Mouse (Mus musculus) CD8-positive naive resting alpha-beta T cell, adult 2 months (primary cell): ENCODE results near the gene Dbf4.

Source experiments
- DNase-seq, 2 experiments: peaks; one replicate each; pipeline ENCODE4 v3.0.0; 2022; ENCODE audit warnings: low read depth in 2 of 2, low spot score in 2 of 2

The Dbf4 gene

GRCm38 (mm10) chr5:8422157-8422931, at the start of gene Dbf4, which contains the start of gene Slc25a40:
Dbf4 (minus strand) TSS chr5:8422716.
Slc25a40 (plus strand) TSS chr5:8422850.
- peak; percentile 91 to 92 for DNase-seq

GRCm38 (mm10) chr5:8456561-8456960, 34.0 kb upstream of the Dbf4 start:
- DNase-seq = no peak

GRCm38 (mm10) chr5:8455565-8455964, 33.0 kb upstream of the Dbf4 start:
- no peak for DNase-seq

- no peak for DNase-seq
Observed at GRCm38 (mm10) chr5:8439095-8439494, 16.6 kb upstream of the Dbf4 start.

- DNase-seq = no peak
Observed at GRCm38 (mm10) chr5:8437481-8438156, 15.1 kb upstream of the Dbf4 start.

- peak; percentile 32 to 37 for DNase-seq
Observed at GRCm38 (mm10) chr5:8425899-8426298, 3.4 kb upstream of the Dbf4 start.

- DNase-seq = peak in 1 of 2 experiments; percentile 39
Observed at GRCm38 (mm10) chr5:8424116-8424515, 1.6 kb upstream of the Dbf4 start.

GRCm38 (mm10) chr5:8422932-8423928, 714 bp upstream of the Dbf4 start:
- DNase-seq = no peak

GRCm38 (mm10) chr5:8421424-8421823, 1.1 kb downstream of the Dbf4 start:
- DNase-seq = no peak

- no peak for DNase-seq
Observed at GRCm38 (mm10) chr5:8417443-8417842, 5.1 kb downstream of the Dbf4 start.

- no peak for DNase-seq
Observed at GRCm38 (mm10) chr5:8416683-8417413, 5.7 kb downstream of the Dbf4 start.

GRCm38 (mm10) chr5:8408746-8409145, 13.8 kb downstream of the Dbf4 start:
- no peak for DNase-seq

- DNase-seq = no peak
Observed at GRCm38 (mm10) chr5:8397587-8398249, 24.8 kb downstream of the Dbf4 start.

GRCm38 (mm10) chr5:8393891-8394583, 28.5 kb downstream of the Dbf4 start:
- no peak for DNase-seq

- DNase-seq = no peak
Observed at GRCm38 (mm10) chr5:8374297-8374906, 48.1 kb downstream of the Dbf4 start.

- no peak for DNase-seq
Observed at GRCm38 (mm10) chr5:8373415-8373814, 49.1 kb downstream of the Dbf4 start.

- no peak for DNase-seq
Observed at GRCm38 (mm10) chr5:8368781-8369180, 53.7 kb downstream of the Dbf4 start.

- no peak for DNase-seq
Observed at GRCm38 (mm10) chr5:8368328-8368692, 54.2 kb downstream of the Dbf4 start.
